Mouse (Mus musculus) kidney, adult 2 months (tissue): Measurements from ENCODE around the gene Pcgf5. TPM values are rescaled to one million over a fixed set of nuclear protein-coding genes. Genes with fewer than 3 reads are reported as not detected.
A peak's percentile ranks its signal among the peaks of the same experiment; 100 is the strongest.

Experiments
- DNase-seq: peaks from one replicate; pipeline ENCODE4 v3.0.0; 2021
- H3K27ac ChIP-seq: fragments of 200-500 bp; 2 replicates; pipeline ENCODE4 v1.5.1; 2012; ENCODE audit warnings: low read depth, low read length, control low read depth, inconsistent platforms; ENCODE audit not compliant: insufficient read depth
- H3K27me3 ChIP-seq: fragments of 200-500 bp; replicated peaks from 2 replicates; pipeline ENCODE4 v1.6.1; 2012; ENCODE audit warnings: mild to moderate bottlenecking, moderate library complexity, low read length, inconsistent platforms; ENCODE audit not compliant: control insufficient read depth, insufficient read depth
- H3K36me3 ChIP-seq: fragments of 200-500 bp; 2 replicates; pipeline ENCODE4 v1.6.1; 2012; ENCODE audit warnings: mild to moderate bottlenecking, moderate library complexity, low read length, inconsistent platforms; ENCODE audit not compliant: control insufficient read depth, insufficient read depth
- H3K4me1 ChIP-seq: fragments of 200-500 bp; 2 replicates; pipeline ENCODE4 v1.6.1; 2011; ENCODE audit warnings: low read length; ENCODE audit not compliant: control insufficient read depth, insufficient read depth
- H3K4me3 ChIP-seq: fragments of 200-500 bp; 2 replicates; pipeline ENCODE4 v1.5.1; 2011; ENCODE audit warnings: mild to moderate bottlenecking, low read depth, low read length, control low read depth; ENCODE audit not compliant: insufficient read depth
- CTCF ChIP-seq: fragments of 200-500 bp; conservative IDR thresholded peaks from 2 replicates; pipeline ENCODE4 v1.5.1; 2011; ENCODE audit warnings: low read depth, mild to moderate bottlenecking, control low read depth, low read length, moderate library complexity, mixed read lengths; ENCODE audit not compliant: insufficient read depth, insufficient read length
- POLR2A ChIP-seq: fragments of 200-500 bp; IDR thresholded peaks from one replicate; pipeline ENCODE4 v1.6.1; 2011; ENCODE audit warnings: low read depth, low read length, control low read depth
- WGBS: fragments of 180-500 bp; shearing (Covaris S2); methylation state at CpG from one replicate; pipeline ENCODE4 v1.1.7; 2018; 5-methylcytosine and 5-hydroxymethylcytosine counted together
- polyA plus RNA-seq: library from polyadenylated mRNA; depleted of rRNA; stranded (reverse); fragments of >200 nt; gene quantifications from 2 replicates; pipeline ENCODE4 v1.2.3, GENCODE M21; 2012

Pcgf5 gene
- polyA plus RNA-seq, 1 experiment, result 10.6 TPM

DNA sequence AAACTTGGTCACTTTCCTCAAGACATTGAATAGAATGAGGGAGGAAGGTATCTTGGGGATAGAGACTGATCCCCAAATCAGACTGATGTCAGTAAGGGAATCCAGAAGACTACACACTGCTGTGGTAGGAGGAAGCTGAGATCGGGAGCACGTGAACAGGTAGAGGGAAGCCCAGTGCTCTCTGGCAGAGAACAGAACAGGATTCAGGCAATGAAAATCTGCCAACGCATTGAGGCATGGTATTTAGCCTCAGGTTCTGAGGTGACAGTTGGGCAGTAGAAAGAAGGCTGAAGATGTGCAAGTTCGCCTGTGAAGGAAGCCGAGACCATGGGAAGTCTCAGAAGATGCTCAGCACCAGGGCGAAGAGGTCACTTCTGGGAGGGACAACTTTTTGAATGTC is 733 bp upstream of the Pcgf5 start:
- 8% methylated on average over 6 of the region's 6 CpGs for WGBS

GRCm38 (mm10) chr19:36347831-36348160 is 313 bp upstream of the Pcgf5 start:
- no peaks in the 10 kb centered on the region for H3K27me3 ChIP-seq
- WGBS, result 1% methylated on average over 11 of the region's 11 CpGs
- DNase-seq, result no peak
- TF ChIP-seq POLR2A (peak; percentile 9), CTCF (no peak)
- peak overlapping the region; percentile 13; the same call in 1 of the 2 replicates for H3K27ac ChIP-seq
- peak overlapping the region; percentile 85 for H3K4me3 ChIP-seq
- peaks cover 3% of the 10 kb centered on the region; the same call in 1 of the 2 replicates for H3K4me1 ChIP-seq
- H3K36me3 ChIP-seq, result no peaks in the 10 kb centered on the region

More for the DNA sequence above, 733 bp upstream of the Pcgf5 start:
- TF ChIP-seq POLR2A (no peak), CTCF (no peak)
- Histone ChIP-seq H3K27ac (no peak overlapping the region), H3K36me3 (no peaks in the 10 kb centered on the region), H3K27me3 (no peaks in the 10 kb centered on the region), H3K4me3 (peak overlapping the region; percentile 85; the same call in 1 of the 2 replicates), H3K4me1 (peaks cover 3% of the 10 kb centered on the region; the same call in 1 of the 2 replicates)
- peak; percentile 86 for DNase-seq

GRCm38 (mm10) chr19:36348801-36349486 is 835 bp downstream of the Pcgf5 start:
- Histone ChIP-seq H3K27me3 (no peaks in the 10 kb centered on the region), H3K27ac (peak overlapping the region; percentile 75), H3K36me3 (no peaks in the 10 kb centered on the region), H3K4me3 (peak overlapping the region; percentile 85), H3K4me1 (peaks cover 3% of the 10 kb centered on the region; the same call in 1 of the 2 replicates)
- WGBS, result under 1% methylated on average over 83 of the region's 85 CpGs
- TF ChIP-seq CTCF (no peak), POLR2A (peak; percentile 23)
- peak; percentile 84 for DNase-seq

DNA sequence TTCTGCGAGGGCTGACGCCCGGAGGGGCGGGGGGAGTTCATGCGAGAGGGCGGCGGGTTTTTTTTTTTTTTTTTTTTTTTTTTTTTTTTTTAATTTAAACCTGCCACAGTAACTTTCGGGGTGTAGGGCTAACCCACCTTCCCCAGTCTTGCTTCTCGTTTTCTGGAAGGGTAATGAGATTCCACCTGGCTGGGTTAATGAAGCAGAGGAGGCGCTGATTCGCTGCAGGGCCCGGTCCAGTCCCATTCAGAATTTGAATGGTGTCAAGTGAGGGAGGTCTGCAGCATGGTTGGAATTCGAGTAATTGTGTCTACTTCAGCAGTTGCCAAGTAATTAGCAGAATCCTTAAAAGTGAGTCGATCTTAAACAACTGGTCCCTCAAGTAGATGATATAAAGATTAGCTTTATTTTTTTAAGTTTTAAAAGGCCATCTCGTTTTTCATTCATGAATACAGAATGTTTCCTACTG is 1.4 kb downstream of the Pcgf5 start:
- TF ChIP-seq POLR2A (no peak), CTCF (no peak)
- H3K4me1 ChIP-seq, result peaks cover 3% of the 10 kb centered on the region; the same call in 1 of the 2 replicates
- H3K36me3 ChIP-seq, result no peaks in the 10 kb centered on the region
- H3K27ac ChIP-seq, result no peak overlapping the region
- no peaks in the 10 kb centered on the region for H3K27me3 ChIP-seq
- H3K4me3 ChIP-seq, result peak overlapping the region; percentile 85
- peak; percentile 53 for DNase-seq
- 4% methylated on average over 15 of the region's 15 CpGs for WGBS

GRCm38 (mm10) chr19:36350181-36350580 is 2.1 kb downstream of the Pcgf5 start:
- 77% methylated on average over 11 of the region's 11 CpGs for WGBS
- TF ChIP-seq CTCF (no peak), POLR2A (no peak)
- Histone ChIP-seq H3K27me3 (no peaks in the 10 kb centered on the region), H3K4me3 (no peak overlapping the region), H3K4me1 (peaks cover 3% of the 10 kb centered on the region; the same call in 1 of the 2 replicates), H3K27ac (no peak overlapping the region), H3K36me3 (no peaks in the 10 kb centered on the region)
- DNase-seq, result peak; percentile 6

- Histone ChIP-seq H3K36me3 (no peaks in the 10 kb centered on the region), H3K4me1 (peaks cover 3% of the 10 kb centered on the region; the same call in 1 of the 2 replicates), H3K27ac (no peak overlapping the region), H3K4me3 (no peak overlapping the region), H3K27me3 (no peaks in the 10 kb centered on the region)
- WGBS, result 93% methylated on average over 9 of the region's 9 CpGs
- DNase-seq, result no peak
- TF ChIP-seq POLR2A, result no peak
- TF ChIP-seq CTCF, result no peak
These were observed 2.8 kb downstream of the Pcgf5 start for GRCm38 (mm10) chr19:36350870-36351269.

- Histone ChIP-seq H3K4me1 (no peaks in the 10 kb centered on the region), H3K36me3 (no peaks in the 10 kb centered on the region), H3K27ac (no peak overlapping the region), H3K27me3 (no peaks in the 10 kb centered on the region), H3K4me3 (no peak overlapping the region)
- TF ChIP-seq CTCF (no peak), POLR2A (no peak)
- no peak for DNase-seq
- WGBS, result 91% methylated on average over 5 of the region's 5 CpGs
These were observed 14.4 kb downstream of the Pcgf5 start for GRCm38 (mm10) chr19:36362541-36362940.
